Mouse (Mus musculus) kidney, postnatal 14 days (tissue): ENCODE results near the gene Rrp9.

Source experiments
- DNase-seq: peaks from one replicate; pipeline ENCODE4 v3.0.0; 2022; ENCODE audit warnings: mixed read lengths

The Rrp9 gene

GRCm38 (mm10) chr9:106475663-106476001, at the start of gene Rrp9:
TSS of gene Rrp9 (plus strand) at chr9:106475963.
- DNase-seq = no peak

- DNase-seq = no peak
Observed at GRCm38 (mm10) chr9:106428719-106429220, 47.0 kb upstream of the Rrp9 start.

- DNase-seq = peak; percentile 97
Observed at GRCm38 (mm10) chr9:106429221-106430014, 46.3 kb upstream of the Rrp9 start, which contains the start of gene Rpl29. TSS of gene Rpl29 (plus strand) at chr9:106429454.

- DNase-seq = no peak
Observed at GRCm38 (mm10) chr9:106430015-106430264, 45.8 kb upstream of the Rrp9 start.

- no peak for DNase-seq
Observed at GRCm38 (mm10) chr9:106433389-106433788, 42.4 kb upstream of the Rrp9 start.

- DNase-seq = no peak
Observed at GRCm38 (mm10) chr9:106436566-106436965, 39.2 kb upstream of the Rrp9 start.

GRCm38 (mm10) chr9:106442680-106443079, 33.1 kb upstream of the Rrp9 start:
- DNase-seq = no peak

- DNase-seq = peak; percentile 51
Observed at GRCm38 (mm10) chr9:106444836-106445235, 30.9 kb upstream of the Rrp9 start.

GRCm38 (mm10) chr9:106447348-106447747, 28.4 kb upstream of the Rrp9 start, which contains the start of the genes Abhd14b and Abhd14a:
TSS of gene Abhd14b (plus strand) at chr9:106447459.
TSS of gene Abhd14a (minus strand) at chr9:106447678.
- peak; percentile 98 for DNase-seq

GRCm38 (mm10) chr9:106447951-106448350, 27.8 kb upstream of the Rrp9 start:
- DNase-seq = peak; percentile 44

GRCm38 (mm10) chr9:106448498-106449031, 27.2 kb upstream of the Rrp9 start:
- peak; percentile 88 for DNase-seq

- no peak for DNase-seq
Observed at GRCm38 (mm10) chr9:106449947-106450346, 25.8 kb upstream of the Rrp9 start.

- peak; percentile 88 for DNase-seq
Observed at GRCm38 (mm10) chr9:106450661-106451060, 25.1 kb upstream of the Rrp9 start.

GRCm38 (mm10) chr9:106451298-106451697, 24.5 kb upstream of the Rrp9 start:
- no peak for DNase-seq

GRCm38 (mm10) chr9:106451899-106452298, 23.9 kb upstream of the Rrp9 start:
- no peak for DNase-seq

- no peak for DNase-seq
Observed at GRCm38 (mm10) chr9:106452351-106452750, 23.4 kb upstream of the Rrp9 start.

GRCm38 (mm10) chr9:106452821-106453220, 22.9 kb upstream of the Rrp9 start:
- DNase-seq = peak; percentile 84

- DNase-seq = peak; percentile 87
Observed at GRCm38 (mm10) chr9:106453271-106454070, 22.3 kb upstream of the Rrp9 start, which contains the start of gene Pcbp4. TSS of gene Pcbp4 (plus strand) at chr9:106453291.

GRCm38 (mm10) chr9:106454071-106454761, 21.5 kb upstream of the Rrp9 start:
- no peak for DNase-seq

GRCm38 (mm10) chr9:106454888-106455681, 20.7 kb upstream of the Rrp9 start:
- no peak for DNase-seq

GRCm38 (mm10) chr9:106456325-106457162, 19.2 kb upstream of the Rrp9 start:
- no peak for DNase-seq
